Mouse (Mus musculus) ES-Bruce4 (cell line): ENCODE measurements around the gene Lrrc57.

Experiments
- EP300 ChIP-seq: IDR thresholded peaks from 2 replicates; pipeline ENCODE4 v1.6.1; 2011; ENCODE audit warnings: low read depth, low read length; ENCODE audit not compliant: insufficient read depth
- POLR2A ChIP-seq: IDR thresholded peaks from one replicate; pipeline ENCODE4 v1.8.1; 2011; ENCODE audit warnings: low read length; ENCODE audit not compliant: insufficient read depth

GRCm38 (mm10) chr2:120631521-120631920 is 22.2 kb upstream of the Lrrc57 start:
- TF ChIP-seq POLR2A (no peak), EP300 (no peak)
